Mouse (Mus musculus): ENCODE data around the gene Hacl1. TPM values are rescaled to one million over a fixed set of nuclear protein-coding genes. Genes with fewer than 3 reads are reported as not detected.

Gene Hacl1
- polyA plus RNA-seq, 1 experiment: 20.9 TPM

GRCm38 (mm10) chr14:31630677-31631076 is 10.4 kb downstream of the Hacl1 start:
- no peaks in the 10 kb centered on the region for H3K9me3 ChIP-seq (replicated peaks; ENCODE audit: control insufficient read depth, insufficient read depth, low read length, poor library complexity, severe bottlenecking)
- H3K36me3 ChIP-seq (ENCODE audit: control insufficient read depth, insufficient read depth, low read length, poor library complexity, severe bottlenecking): no peaks in the 10 kb centered on the region
- H3K27me3 ChIP-seq (ENCODE audit: control insufficient read depth, insufficient read depth, low read length, poor library complexity, severe bottlenecking): no peaks in the 10 kb centered on the region
- H3K4me3 ChIP-seq (ENCODE audit: low read depth, low read length): no peak overlapping the region
- TF ChIP-seq POLR2A (IDR thresholded peaks at IDR 0.05; ENCODE audit: insufficient read depth, low read length): no peak
- TF ChIP-seq EP300 (IDR thresholded peaks at IDR 0.05; ENCODE audit: insufficient read depth, low read depth, low read length): no peak
- TF ChIP-seq CTCF (IDR thresholded peaks at IDR 0.05; ENCODE audit: low read depth, low read length): no peak
- no peak overlapping the region for H3K9ac ChIP-seq (ENCODE audit: low read depth, poor library complexity, severe bottlenecking)
- peaks cover 1% of the 10 kb centered on the region for H3K4me1 ChIP-seq (ENCODE audit: control insufficient read depth, insufficient read depth, low read length)
- no peak overlapping the region for H3K27ac ChIP-seq (ENCODE audit: insufficient read depth, low read length)

GRCm38 (mm10) chr14:31622748-31623147 is 18.3 kb downstream of the Hacl1 start:
- H3K9me3 ChIP-seq (replicated peaks; ENCODE audit: control insufficient read depth, insufficient read depth, low read length, poor library complexity, severe bottlenecking): no peaks in the 10 kb centered on the region
- H3K27ac ChIP-seq (ENCODE audit: insufficient read depth, low read length): no peak overlapping the region
- TF ChIP-seq POLR2A (IDR thresholded peaks at IDR 0.05; ENCODE audit: insufficient read depth, low read length): no peak
- no peak for TF ChIP-seq EP300 (IDR thresholded peaks at IDR 0.05; ENCODE audit: insufficient read depth, low read depth, low read length)
- no peak for TF ChIP-seq CTCF (IDR thresholded peaks at IDR 0.05; ENCODE audit: low read depth, low read length)
- H3K36me3 ChIP-seq (ENCODE audit: control insufficient read depth, insufficient read depth, low read length, poor library complexity, severe bottlenecking): no peaks in the 10 kb centered on the region
- no peaks in the 10 kb centered on the region for H3K4me1 ChIP-seq (ENCODE audit: control insufficient read depth, insufficient read depth, low read length)
- H3K27me3 ChIP-seq (ENCODE audit: control insufficient read depth, insufficient read depth, low read length, poor library complexity, severe bottlenecking): no peaks in the 10 kb centered on the region
- no peak overlapping the region for H3K9ac ChIP-seq (ENCODE audit: low read depth, poor library complexity, severe bottlenecking)
- no peak overlapping the region for H3K4me3 ChIP-seq (ENCODE audit: low read depth, low read length)

GRCm38 (mm10) chr14:31620591-31621223 is 20.4 kb downstream of the Hacl1 start:
- no peak for TF ChIP-seq CTCF (IDR thresholded peaks at IDR 0.05; ENCODE audit: low read depth, low read length)
- no peak for TF ChIP-seq EP300 (IDR thresholded peaks at IDR 0.05; ENCODE audit: insufficient read depth, low read depth, low read length)
- no peak for TF ChIP-seq POLR2A (IDR thresholded peaks at IDR 0.05; ENCODE audit: insufficient read depth, low read length)
- Histone ChIP-seq H3K27ac (ENCODE audit: insufficient read depth, low read length) (no peak overlapping the region), H3K9ac (ENCODE audit: low read depth, poor library complexity, severe bottlenecking) (no peak overlapping the region), H3K4me3 (ENCODE audit: low read depth, low read length) (no peak overlapping the region), H3K4me1 (ENCODE audit: control insufficient read depth, insufficient read depth, low read length) (no peaks in the 10 kb centered on the region), H3K36me3 (ENCODE audit: control insufficient read depth, insufficient read depth, low read length, poor library complexity, severe bottlenecking) (no peaks in the 10 kb centered on the region), H3K27me3 (ENCODE audit: control insufficient read depth, insufficient read depth, low read length, poor library complexity, severe bottlenecking) (no peaks in the 10 kb centered on the region), H3K9me3 (replicated peaks; ENCODE audit: control insufficient read depth, insufficient read depth, low read length, poor library complexity, severe bottlenecking) (no peaks in the 10 kb centered on the region)

- Histone ChIP-seq H3K4me3 (ENCODE audit: low read depth, low read length) (no peak overlapping the region), H3K36me3 (ENCODE audit: control insufficient read depth, insufficient read depth, low read length, poor library complexity, severe bottlenecking) (no peaks in the 10 kb centered on the region), H3K27me3 (ENCODE audit: control insufficient read depth, insufficient read depth, low read length, poor library complexity, severe bottlenecking) (no peaks in the 10 kb centered on the region), H3K4me1 (ENCODE audit: control insufficient read depth, insufficient read depth, low read length) (no peaks in the 10 kb centered on the region), H3K9me3 (replicated peaks; ENCODE audit: control insufficient read depth, insufficient read depth, low read length, poor library complexity, severe bottlenecking) (no peaks in the 10 kb centered on the region), H3K27ac (ENCODE audit: insufficient read depth, low read length) (no peak overlapping the region), H3K9ac (ENCODE audit: low read depth, poor library complexity, severe bottlenecking) (no peak overlapping the region)
- no peak for TF ChIP-seq EP300 (IDR thresholded peaks at IDR 0.05; ENCODE audit: insufficient read depth, low read depth, low read length)
- TF ChIP-seq CTCF (IDR thresholded peaks at IDR 0.05; ENCODE audit: low read depth, low read length): no peak
- no peak for TF ChIP-seq POLR2A (IDR thresholded peaks at IDR 0.05; ENCODE audit: insufficient read depth, low read length)
Measured at GRCm38 (mm10) chr14:31617997-31618396, 23.1 kb downstream of the Hacl1 start.

- Histone ChIP-seq H3K27me3 (ENCODE audit: control insufficient read depth, insufficient read depth, low read length, poor library complexity, severe bottlenecking) (no peaks in the 10 kb centered on the region), H3K9ac (ENCODE audit: low read depth, poor library complexity, severe bottlenecking) (no peak overlapping the region), H3K9me3 (replicated peaks; ENCODE audit: control insufficient read depth, insufficient read depth, low read length, poor library complexity, severe bottlenecking) (no peaks in the 10 kb centered on the region), H3K4me3 (ENCODE audit: low read depth, low read length) (no peak overlapping the region), H3K4me1 (ENCODE audit: control insufficient read depth, insufficient read depth, low read length) (no peaks in the 10 kb centered on the region), H3K27ac (ENCODE audit: insufficient read depth, low read length) (no peak overlapping the region), H3K36me3 (ENCODE audit: control insufficient read depth, insufficient read depth, low read length, poor library complexity, severe bottlenecking) (no peaks in the 10 kb centered on the region)
- TF ChIP-seq CTCF (IDR thresholded peaks at IDR 0.05; ENCODE audit: low read depth, low read length): no peak
- TF ChIP-seq POLR2A (IDR thresholded peaks at IDR 0.05; ENCODE audit: insufficient read depth, low read length): no peak
- no peak for TF ChIP-seq EP300 (IDR thresholded peaks at IDR 0.05; ENCODE audit: insufficient read depth, low read depth, low read length)
Measured at GRCm38 (mm10) chr14:31617204-31617603, 23.9 kb downstream of the Hacl1 start.

- H3K9me3 ChIP-seq (replicated peaks; ENCODE audit: control insufficient read depth, insufficient read depth, low read length, poor library complexity, severe bottlenecking): no peaks in the 10 kb centered on the region
- no peaks in the 10 kb centered on the region for H3K27me3 ChIP-seq (ENCODE audit: control insufficient read depth, insufficient read depth, low read length, poor library complexity, severe bottlenecking)
- no peak overlapping the region for H3K9ac ChIP-seq (ENCODE audit: low read depth, poor library complexity, severe bottlenecking)
- no peaks in the 10 kb centered on the region for H3K4me1 ChIP-seq (ENCODE audit: control insufficient read depth, insufficient read depth, low read length)
- TF ChIP-seq EP300 (IDR thresholded peaks at IDR 0.05; ENCODE audit: insufficient read depth, low read depth, low read length): no peak
- TF ChIP-seq CTCF (IDR thresholded peaks at IDR 0.05; ENCODE audit: low read depth, low read length): no peak
- no peak for TF ChIP-seq POLR2A (IDR thresholded peaks at IDR 0.05; ENCODE audit: insufficient read depth, low read length)
- H3K36me3 ChIP-seq (ENCODE audit: control insufficient read depth, insufficient read depth, low read length, poor library complexity, severe bottlenecking): no peaks in the 10 kb centered on the region
- H3K27ac ChIP-seq (ENCODE audit: insufficient read depth, low read length): no peak overlapping the region
- H3K4me3 ChIP-seq (ENCODE audit: low read depth, low read length): no peak overlapping the region
Measured at GRCm38 (mm10) chr14:31613671-31614070, 27.4 kb downstream of the Hacl1 start.

All from ES-Bruce4 (cell line).